Mouse (Mus musculus) cerebellum, adult 18-20 months (tissue): ENCODE data around the gene Gins1.
"Not testable (repeated sequence)": the region's sequence is repeated elsewhere in the genome, so short reads cannot be mapped to it uniquely, and the experiment has no call there.

ENCODE experiments used
- DNase-seq, 2 experiments: peaks; one replicate each; pipeline ENCODE4 v3.0.0; 2021

Gene Gins1

DNA sequence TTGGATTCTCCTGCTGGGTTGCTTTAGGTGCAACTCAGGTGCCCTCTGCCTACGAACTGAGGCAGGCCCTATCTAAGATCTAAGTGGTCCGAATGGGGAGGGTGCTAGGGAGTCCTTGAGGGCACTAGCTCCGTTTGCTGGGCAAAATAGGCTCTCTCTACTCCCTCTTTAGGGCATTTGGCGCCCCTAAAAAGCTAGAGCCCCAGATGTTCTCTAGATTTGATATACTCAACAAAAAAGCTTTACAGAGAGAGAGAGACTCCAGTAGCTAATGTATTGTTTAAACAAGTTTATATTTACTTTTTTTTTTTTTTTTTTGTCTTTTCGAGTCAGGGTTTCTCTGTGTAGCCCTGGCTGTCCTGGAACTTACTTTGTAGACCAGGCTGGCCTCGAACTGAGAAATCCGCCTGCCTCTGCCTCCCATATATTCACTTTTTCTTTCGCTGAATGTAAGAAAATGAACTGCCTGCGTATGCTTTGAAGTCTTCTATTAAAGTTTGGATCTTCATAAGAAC lies at the start of gene Gins1:
Gene Gins1 (plus strand): TSS at position 465 of the 515 bp plus-strand sequence.
- DNase-seq: no peak

DNA sequence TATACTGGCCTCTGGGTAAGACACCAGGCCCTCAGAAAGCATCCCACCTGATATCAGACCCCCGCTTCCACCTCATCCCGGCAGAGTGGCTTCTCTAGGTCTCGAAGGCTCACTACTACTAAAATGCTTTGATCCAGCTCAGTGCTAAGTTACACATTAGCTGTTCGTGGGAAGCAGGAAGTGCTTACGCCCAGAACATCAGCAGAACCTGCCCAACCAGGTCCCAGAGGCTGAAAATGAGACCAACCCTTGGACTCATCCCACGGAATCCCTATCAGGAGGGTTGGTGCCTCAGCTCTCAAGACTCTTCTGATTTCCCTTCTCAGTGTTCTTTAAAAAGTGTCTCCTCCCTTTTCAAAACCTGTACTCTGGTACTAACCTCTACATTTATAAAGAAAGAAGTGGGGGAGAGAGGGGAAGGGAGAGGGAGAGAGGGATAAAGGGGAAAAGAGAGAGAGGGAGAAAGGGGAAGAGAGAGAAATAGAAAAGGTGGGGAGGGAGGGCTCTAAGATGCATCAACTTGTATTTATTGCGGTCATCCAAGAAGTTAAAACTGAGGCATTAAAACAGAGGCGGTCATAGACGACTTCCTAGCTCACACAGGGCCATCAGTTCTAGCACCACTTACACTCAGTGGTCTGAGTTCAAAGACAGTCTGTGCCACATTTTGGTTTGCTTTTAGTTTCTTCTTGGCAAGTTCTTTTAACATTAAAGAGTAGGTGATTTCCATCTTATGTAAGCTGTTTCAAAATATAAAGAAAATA lies 46.3 kb upstream of the Gins1 start:
- no peak for DNase-seq

DNA sequence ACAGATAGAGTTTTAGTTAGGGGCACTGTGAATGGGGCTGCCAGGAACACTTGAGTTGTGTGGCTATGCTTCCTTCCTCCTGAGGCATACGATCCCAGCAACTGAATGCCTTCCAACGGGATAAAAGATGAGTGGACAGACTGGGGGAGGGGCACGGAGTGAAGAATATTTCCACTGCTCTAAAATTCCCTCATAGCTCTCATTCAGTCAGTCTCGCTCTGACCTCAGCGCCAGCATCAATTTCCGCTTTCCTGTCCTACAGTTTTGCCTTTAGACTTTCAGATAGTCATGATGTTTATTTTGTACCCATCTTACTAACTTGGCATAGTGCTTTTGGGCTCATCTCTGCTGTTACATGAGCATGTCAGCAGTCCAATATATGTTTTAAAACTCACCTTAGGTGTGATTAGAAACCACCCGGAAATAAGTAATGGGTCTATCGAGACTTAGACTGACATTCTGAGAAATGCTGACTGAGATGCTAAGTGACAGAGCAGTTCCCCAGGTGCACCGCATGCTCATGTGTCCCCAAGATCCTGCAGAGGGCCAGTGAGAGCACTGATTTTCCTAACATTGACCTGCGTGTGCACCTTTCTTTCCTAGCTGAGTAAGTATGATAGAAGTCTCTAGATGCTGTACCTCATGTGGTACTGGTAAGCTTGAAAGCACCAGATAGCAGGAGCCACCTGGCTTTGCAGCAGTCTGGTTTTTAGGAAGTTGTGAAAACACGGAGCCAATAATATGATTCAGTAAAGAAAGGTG lies 45.3 kb upstream of the Gins1 start:
- DNase-seq: no peak

DNA sequence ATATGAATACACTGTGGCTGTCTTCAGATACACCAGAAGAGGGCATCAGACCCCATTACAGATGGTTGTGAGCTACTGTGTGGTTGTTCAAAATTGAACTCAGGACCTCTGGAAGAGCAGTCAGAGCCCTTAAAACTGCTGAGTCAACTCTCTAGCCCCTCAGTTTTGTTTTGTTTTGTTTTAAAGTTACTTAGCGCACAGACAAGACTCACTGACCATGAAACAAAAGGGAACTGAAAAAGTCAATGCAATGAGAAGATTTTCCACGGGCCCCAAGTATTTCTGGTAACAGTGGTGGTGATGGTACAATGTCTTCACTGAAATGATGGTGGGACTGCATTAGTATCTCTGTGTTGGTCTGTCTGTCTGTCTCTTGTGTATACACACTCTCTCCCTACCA lies 44.1 kb upstream of the Gins1 start:
- no peak for DNase-seq

DNA sequence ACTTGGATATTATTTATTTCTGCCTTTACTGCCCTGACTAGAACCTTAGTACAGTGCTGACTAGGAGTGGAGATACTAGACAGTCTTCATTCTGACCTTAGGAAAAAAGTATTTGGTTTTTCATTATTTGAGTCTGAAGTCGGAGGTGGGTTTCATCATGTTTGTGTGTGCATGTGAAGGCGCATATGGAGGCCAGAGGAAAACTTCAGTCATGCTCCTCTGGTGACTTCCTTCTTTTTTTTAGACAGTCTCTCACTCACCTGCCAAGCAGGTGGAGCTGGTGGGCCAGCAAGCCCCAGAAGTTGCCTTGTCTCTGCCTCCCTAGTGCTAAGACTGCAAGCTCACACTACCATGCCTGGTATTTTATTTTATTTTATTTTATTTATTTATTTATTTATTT lies 38.2 kb upstream of the Gins1 start:
- DNase-seq: no peak

DNA sequence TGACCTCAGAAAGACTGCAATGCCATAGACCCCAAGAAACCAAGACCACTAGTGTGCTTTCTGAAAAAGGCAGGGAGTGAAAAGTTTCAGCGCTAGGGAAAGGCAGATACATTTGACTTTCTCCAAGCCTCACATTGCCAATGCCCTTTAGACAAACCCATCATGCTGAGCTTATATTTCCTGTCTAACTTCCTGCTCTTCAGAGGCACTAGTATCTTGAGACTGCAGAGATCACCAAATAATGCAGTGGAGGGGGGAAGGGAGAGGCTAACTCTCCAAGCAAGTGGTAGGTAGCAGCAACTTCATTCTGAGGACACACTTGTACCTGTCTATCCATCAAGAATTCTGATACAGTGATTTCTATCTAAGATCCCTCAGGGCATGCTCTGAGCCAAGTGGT lies 35.8 kb upstream of the Gins1 start:
- DNase-seq: no peak

DNA sequence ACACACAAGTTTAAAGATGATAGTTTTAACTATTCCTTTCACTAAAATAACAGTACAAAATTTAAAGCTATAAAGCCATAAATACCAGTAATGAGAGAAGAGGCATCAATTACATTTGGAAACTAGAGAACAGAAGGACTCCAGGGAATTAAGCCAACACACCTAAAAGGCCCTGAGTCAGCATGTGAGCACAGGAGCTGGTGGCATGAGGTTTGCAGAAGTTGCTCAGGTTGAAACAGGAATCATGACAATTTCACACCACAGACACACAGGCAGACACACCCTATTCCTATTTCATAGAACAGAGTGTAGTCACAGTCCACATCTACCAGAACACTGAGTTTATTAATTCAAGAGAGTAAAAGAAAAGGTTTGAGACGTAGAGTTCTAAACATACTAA lies 30.7 kb upstream of the Gins1 start:
- DNase-seq: peak in 1 of 2 experiments; percentile 35

DNA sequence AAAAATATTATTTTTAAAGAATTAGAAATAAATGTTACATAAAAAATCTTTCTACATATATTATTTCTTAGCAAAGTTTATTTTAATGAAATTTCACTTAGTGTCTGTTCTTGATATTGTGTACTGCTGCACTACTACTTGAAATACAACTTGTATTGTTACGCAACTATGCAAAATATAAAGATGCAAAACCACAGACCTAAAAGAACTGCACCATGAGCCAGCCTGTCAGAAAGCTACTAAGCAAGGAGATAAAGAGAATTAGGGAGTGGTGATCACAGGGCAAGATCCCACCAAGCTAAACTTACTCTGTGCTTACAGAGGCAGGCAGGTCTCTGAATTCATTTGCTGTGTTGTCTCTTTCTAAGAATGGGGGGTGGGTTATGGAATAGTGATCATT lies 30.0 kb upstream of the Gins1 start:
- DNase-seq: no peak

DNA sequence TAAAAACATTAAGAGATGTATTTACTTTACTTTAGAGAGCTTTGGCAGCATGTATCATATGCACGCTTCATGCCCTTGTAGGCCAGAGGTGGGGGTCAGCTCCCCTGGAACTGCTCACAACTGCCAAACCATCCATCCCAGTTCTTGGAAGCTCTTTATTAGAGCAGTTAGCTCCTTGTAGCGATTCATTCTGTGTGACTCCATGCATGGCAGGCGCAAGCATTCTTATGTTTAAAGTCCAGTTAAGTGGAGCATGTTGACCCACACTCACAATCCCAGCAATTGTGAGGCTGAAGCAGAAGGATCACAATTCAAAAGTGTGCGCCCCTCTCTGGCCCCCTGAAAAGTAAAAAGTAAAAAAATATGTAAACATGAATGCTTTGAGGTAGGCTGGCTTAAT lies 27.6 kb upstream of the Gins1 start:
- no peak for DNase-seq

DNA sequence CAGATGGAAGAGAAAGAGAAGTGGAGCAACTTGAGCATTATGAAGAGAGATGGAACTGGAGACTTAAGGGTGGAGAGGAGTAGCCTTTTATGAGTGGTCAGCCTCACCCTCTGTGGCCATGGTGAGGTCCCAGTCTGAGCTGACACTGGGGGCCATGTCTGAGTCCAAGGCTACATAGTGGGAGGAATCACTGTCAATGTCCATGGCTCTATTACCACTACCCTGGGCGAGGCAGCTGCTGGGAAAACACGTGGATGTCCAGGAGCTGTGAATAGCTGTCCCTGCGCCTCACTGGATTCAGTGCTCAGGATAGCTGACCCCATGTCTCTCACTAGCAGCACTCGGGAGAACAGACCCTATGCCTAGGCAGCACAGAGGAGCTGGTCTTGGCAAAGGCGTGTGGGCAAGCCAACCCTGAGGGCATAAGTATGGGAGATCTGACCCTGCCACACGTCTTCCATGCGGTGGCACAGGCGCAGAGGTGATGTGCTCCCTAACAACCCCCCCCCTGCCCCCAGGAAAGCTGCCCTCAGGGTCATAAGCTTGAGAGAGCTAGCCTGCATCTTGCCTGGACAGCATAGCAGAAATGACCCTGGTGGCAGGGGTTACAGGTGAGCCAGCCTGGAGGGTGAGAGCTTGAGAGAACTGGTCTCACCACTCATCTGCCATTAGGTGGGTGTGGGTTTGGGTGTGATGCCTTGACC lies 21.0 kb upstream of the Gins1 start:
- no peak for DNase-seq

DNA sequence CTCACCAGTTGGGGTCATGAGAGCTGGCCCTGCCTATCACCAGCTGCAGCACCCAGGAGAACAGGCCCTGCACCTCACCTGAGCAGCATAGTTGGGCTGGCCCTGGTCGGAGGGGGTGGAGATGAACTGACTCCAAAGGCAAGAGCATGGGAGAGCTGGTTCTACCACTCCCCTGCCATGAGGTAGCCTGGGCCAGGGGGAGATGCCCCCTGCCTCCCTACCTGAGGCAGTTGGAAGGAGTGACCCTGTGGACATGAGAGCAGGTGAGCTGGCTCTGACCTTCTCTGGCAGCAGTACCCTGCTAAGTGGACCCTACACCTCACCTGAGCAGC lies 20.5 kb upstream of the Gins1 start:
- no peak for DNase-seq

DNA sequence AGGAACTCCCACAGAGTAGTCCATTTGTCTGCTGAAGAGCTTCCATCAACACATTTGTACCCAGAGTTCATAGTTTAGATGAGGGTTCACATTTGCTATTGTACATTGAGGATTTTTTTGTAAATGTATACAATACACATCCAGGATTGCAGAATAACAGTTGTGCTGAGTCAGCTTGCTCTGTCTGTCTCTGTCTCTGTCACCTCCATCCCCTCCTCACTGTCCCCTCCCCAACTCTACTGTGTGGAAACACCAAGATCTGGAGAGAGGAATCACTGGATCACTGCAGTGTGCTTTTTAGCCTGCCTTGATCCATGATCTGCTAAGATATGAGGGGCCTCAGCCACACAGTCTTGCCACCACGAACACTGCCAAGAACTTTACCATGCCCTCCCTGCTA lies 19.4 kb upstream of the Gins1 start:
- DNase-seq: no peak

DNA sequence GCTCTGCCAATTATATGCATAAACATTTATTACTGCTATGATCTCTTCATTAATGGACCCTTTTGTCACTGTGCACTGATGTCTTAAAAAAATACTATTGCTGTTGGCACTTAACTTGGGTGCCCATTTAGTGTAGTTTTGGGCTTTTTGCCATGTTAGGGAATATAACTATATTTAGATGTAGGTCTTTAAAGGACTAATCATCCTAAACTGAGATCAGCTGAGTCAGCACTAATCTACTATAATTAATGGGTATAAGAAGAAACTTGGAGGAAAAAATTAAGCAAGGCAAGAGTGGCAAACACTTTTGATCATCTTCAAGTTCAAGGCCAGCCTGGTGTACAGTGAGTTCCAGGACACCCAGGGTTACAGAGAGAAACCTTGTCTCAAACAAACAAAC lies 18.9 kb upstream of the Gins1 start:
- DNase-seq: no peak

DNA sequence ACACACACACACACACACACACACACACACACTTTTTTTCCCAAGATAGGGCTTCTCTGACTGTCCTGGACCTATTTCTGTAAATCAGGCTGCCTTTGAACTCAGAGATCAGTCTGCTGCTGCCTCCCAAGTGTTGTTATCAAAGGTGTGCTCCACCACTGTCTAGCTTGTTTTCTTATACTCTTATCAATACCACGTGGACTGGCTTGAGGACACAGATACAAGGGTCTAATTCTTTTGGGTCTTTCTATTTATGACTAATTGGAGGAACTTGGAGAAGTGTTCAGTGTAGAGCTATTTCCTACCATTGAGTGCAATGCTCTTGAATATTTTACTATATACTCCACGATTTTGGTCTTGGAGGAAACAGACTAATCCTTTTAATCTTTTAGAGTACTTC lies 17.8 kb upstream of the Gins1 start:
- DNase-seq: no peak

DNA sequence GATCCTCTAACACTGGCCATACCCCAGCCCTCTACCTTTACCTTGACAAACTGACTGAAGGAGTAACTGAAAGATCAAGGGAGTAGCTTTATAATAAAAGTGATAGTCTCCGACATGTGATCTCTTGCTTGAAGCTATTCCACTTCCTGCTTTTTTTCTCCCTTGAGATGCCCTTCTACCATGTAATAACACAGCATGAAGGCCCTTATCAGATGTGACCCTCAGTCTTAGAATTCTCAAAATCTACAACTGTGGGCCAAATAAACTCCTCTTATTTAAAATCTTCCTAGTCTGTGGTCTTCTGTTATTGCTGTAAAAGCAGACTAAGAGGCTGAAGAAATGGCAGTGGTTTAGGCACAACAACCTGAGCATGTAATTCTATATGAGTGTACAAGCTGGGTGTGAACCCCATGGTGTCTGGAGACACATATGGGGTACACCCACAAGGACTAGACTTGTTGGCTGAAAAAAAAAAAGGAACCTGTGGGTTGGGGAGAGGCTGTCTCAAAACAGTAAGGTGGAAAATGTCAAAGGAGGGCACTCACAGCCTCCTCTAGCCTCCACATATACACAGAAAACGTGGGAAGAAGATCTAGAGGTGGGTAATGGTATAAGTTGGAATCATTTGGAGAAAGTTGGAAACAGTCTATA lies 10.5 kb upstream of the Gins1 start:
- no peak for DNase-seq

DNA sequence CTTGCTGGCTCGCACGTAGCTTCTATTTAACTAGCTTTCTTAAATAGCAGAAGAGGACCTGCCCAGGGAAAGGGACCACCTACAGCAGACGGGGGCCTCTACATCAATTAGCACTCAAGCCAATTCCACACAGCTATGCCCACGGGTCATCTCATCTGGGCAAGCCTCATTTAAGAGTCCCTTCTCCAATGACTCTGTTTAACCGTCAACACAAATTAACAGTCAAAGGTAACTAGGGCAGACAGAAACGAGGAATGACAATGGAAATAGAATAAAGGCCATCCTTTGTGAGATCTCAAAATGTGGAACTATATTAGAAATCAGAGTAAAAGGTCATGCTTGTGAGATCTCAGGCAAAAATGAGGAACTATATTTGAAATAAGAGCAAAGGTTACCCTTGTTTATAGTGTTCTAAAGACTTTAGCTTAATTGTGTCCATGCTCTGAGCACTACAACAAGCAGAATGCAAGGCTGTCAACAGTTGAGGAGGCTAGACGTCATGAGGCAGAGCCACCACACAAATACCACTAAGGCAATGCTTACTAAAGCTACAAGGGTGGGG lies 9.4 kb upstream of the Gins1 start:
- no peak for DNase-seq

DNA sequence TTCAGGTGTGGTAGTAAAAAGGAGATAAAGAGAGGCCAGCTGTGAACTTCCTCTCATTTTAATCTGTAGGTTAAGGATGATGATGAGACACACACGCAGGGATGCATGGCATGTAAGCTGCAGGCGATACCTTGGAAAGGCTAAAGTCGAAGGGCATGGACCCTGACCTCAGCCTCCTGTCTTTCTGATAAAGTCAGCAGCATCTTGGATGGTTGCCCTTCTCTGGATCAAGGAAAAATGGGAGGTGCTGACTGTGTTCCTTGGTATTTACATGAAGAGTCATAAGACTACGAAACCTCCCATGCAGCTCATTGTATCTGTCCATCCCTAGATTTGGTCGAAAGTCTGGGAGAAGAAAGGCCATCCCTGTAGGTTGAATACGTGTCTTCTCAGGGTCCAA lies 4.9 kb upstream of the Gins1 start:
- DNase-seq: no peak

DNA sequence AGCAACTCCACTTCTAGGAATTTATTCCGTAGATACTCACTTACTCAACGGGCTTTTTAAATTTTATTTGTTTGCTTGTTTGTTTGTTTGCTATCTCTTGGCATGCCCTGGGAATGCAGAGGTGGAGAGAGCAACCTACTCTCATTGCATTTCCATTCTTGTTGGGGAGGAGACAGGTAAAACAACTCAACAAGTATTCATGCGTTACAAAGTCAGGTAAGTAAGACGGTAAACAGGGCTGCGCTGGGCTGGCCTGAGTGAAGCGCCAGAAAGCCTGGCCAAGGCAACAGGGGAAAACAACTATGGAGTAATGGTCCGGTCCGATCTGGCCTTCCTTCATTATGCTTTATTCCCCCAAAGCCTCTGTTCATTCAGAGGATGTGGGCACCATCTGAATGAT lies 2.9 kb upstream of the Gins1 start:
- DNase-seq: no peak

DNA sequence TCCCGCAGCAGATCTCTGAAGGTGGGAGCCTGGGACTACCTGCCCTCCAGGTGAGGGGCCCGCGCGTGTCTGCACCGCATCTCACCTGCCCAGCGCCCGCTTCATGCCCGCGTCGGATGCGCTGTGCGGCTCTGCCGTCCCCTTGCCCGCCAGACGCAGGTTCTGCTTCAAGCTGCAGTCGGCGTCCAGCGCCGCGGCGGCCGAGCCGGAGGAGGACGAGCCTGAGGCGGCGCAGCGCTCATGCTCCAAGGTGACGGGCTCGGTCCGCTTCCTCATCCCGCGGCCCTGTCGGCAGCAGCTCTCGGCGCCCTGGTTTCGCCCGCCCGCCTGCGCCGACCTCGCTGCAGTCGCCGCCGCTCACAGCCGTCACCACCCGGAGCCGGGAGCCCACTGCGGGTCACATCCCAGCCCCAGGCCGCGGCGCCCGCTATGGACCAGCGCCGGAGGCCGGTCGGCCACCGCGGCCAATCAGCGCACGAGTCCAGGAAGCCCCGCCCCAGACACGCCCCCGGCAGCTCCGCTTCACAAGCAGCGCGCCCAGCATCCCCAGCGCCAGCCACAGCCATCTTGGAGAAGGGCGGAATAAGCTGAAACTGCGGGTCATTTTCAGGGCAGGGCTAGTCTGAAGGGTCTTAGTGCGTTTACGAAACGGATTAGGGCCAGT lies 796 bp upstream of the Gins1 start, which contains the start of gene Abhd12:
Gene Abhd12 (minus strand): TSS at position 470 of the 664 bp plus-strand sequence.
- peak; percentile 99 for DNase-seq

DNA sequence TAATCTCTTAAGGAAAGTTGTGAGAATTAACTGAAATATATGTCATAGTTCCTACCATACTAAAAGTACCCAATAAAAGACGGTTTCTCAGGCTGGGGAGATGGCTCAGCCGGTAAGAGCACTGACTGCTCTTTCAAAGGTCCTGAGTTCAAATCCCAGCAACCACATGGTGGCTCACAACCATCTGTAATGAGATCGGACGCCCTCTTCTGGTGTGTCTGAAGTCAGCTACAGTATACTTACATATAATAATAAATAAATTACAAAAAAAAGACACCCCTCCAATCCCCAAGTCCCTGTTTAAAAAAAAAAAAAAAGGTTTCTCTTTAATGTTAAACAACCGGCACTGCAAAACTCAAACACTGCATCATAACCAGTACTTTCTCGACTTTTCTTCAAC lies 3.7 kb downstream of the Gins1 start:
- DNase-seq: not testable (repeated sequence)

DNA sequence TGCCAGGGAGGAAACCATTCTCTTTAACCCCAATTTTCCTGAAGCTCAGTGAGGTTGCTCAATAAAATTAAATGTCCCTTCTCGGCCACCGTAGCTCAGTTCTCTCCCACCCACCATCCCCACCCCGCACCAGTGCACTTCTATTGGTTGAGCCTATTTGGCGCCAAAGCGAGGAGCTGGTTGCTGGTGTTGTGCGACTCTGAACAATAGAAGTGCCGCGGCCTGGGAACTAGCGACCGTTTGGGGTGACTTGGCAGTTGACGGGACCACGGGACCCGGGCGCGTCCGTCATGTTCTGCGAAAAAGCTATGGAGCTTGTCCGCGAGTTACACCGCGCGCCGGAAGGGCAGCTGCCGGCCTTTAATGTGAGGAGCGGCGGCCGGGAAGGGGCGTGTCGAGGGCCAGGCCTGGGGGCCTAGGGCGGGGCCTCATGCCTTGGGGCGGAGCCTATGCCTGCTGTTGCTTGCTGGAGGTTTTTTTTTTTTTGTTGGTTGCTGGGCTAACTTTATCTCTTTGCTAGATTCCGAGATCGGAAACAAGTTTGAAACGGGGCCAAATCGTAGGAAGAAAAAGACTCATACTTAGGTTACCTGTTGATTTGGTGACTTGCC lies 4.3 kb downstream of the Gins1 start:
- DNase-seq: peak; percentile 84
